Mouse (Mus musculus): ENCODE measurements around the gene Phyhd1.

DNA sequence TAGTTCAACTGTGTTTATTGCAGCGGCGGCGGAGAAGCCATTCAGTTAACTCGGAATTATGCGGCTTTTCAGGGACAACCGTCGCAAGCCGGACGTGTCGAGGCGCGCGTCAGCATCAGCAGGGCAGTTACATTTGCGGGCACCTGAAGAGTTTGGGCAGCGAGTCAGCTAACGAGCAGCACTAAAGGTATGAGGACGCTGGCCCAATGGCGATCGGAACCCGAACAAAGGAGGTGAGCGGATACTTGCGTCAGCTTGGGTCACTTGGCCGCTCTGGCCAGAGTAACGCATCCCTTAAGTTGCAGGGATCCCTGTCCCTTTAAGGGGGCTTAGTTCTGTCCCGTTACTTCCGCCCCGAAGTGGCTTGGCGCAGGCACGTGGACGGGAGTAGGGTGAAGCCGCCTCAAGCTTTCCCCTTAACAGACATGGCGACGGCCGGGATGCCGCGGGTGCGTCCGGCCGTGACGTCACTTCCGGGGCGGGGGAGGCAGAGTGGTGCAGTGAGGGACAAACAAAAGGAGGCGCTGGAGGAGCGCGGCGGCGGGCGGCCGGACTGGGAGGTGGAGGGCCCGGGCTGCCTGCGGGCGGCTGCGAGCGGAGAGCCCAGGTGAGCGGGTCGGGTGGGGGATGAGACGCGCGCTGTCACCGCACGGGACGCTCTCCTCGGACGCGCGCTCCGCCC, 28.7 kb upstream of the Phyhd1 start, which contains the start of gene Lrrc8a:
- TF ChIP-seq CTCF (IDR thresholded peaks at IDR 0.05; ENCODE audit: low read depth, low read length): no peak
- no peak for TF ChIP-seq GATA1 (IDR thresholded peaks at IDR 0.05; ENCODE audit: borderline replicate concordance, low read length)
- no peak for TF ChIP-seq GATA2 (IDR thresholded peaks at IDR 0.05; ENCODE audit: borderline replicate concordance, low read depth, low read length)

Data from G1E (cell line).